Mouse (Mus musculus) stomach, postnatal 0 days (tissue): ENCODE data around the gene Sumo1. TPM values are rescaled to one million over a fixed set of nuclear protein-coding genes. Genes with fewer than 3 reads are reported as not detected.

Experiments
- ATAC-seq: fragments of 200-750 bp; cut with Nextera tagmentation; 2 replicates; pipeline ENCODE4 v1.8.0; 2017; ENCODE audit not compliant: low FRiP score, low TSS enrichment
- DNase-seq: peaks from one replicate; pipeline ENCODE4 v3.0.0-alpha.2; 2016; ENCODE audit warnings: low spot score
- H3K27ac ChIP-seq: fragments of 300-500 bp; sonication (generic); replicated peaks from 2 replicates; pipeline ENCODE4 v1.5.1; 2014; ENCODE audit warnings: mild to moderate bottlenecking, control low read depth
- H3K27me3 ChIP-seq: fragments of 300-500 bp; sonication (generic); 2 replicates; pipeline ENCODE4 v1.6.1; 2014; ENCODE audit warnings: low read length; ENCODE audit not compliant: control insufficient read depth, insufficient read depth
- H3K36me3 ChIP-seq: fragments of 300-500 bp; sonication (generic); 2 replicates; pipeline ENCODE4 v1.6.1; 2014; ENCODE audit warnings: low read length, mixed read lengths; ENCODE audit not compliant: control insufficient read depth, insufficient read depth
- H3K4me1 ChIP-seq: fragments of 300-500 bp; sonication (generic); replicated peaks from 2 replicates; pipeline ENCODE4 v1.6.1; 2014; ENCODE audit warnings: antibody characterized with exemption; ENCODE audit not compliant: control insufficient read depth, insufficient read depth
- H3K4me2 ChIP-seq: fragments of 300-500 bp; sonication (generic); replicated peaks from 2 replicates; pipeline ENCODE4 v1.6.1; 2014; ENCODE audit warnings: low read depth, mild to moderate bottlenecking, control low read depth, moderate library complexity
- H3K4me3 ChIP-seq: fragments of 300-500 bp; sonication (generic); 2 replicates; pipeline ENCODE4 v1.5.1; 2014; ENCODE audit warnings: low read depth, low read length, control low read depth
- H3K9ac ChIP-seq: fragments of 300-500 bp; sonication (generic); 2 replicates; pipeline ENCODE4 v1.6.1; 2014; ENCODE audit warnings: mild to moderate bottlenecking, low read length, control low read depth, mixed read lengths
- H3K9me3 ChIP-seq: fragments of 300-500 bp; sonication (generic); 2 replicates; pipeline ENCODE4 v1.6.1; 2016; ENCODE audit warnings: low read length; ENCODE audit not compliant: control insufficient read depth
- CTCF ChIP-seq: IDR thresholded peaks from 2 replicates; pipeline ENCODE4 v1.5.1; 2016; ENCODE audit warnings: antibody characterized with exemption, low read depth, mild to moderate bottlenecking, moderate library complexity
- EP300 ChIP-seq: optimal IDR thresholded peaks from 2 replicates; pipeline ENCODE3; 2016; ENCODE audit warnings: antibody characterized with exemption
- WGBS: fragments of 180-500 bp; shearing (Covaris S2); extraction: QIAGEN DNeasy Blood & Tissue Kit; methylation state at CpG from one replicate; pipeline ENCODE4 v1.1.7; 2014; 5-methylcytosine and 5-hydroxymethylcytosine counted together
- polyA plus RNA-seq: library from polyadenylated mRNA; unstranded; fragments of >200 nt; fragmentation: Nextera tagmentation; extraction: Ambion mirVana; gene quantifications from 2 replicates; pipeline ENCODE4 v1.2.1, GENCODE M21; 2015

The Sumo1 gene
- polyA plus RNA-seq, 1 experiment from 2014 or later: 224 TPM

- H3K4me3 ChIP-seq: no peak overlapping the region
- H3K9me3 ChIP-seq: no peaks in the 10 kb centered on the region
- ATAC-seq: no peak
- no peaks in the 10 kb centered on the region for H3K36me3 ChIP-seq
- H3K4me2 ChIP-seq: no peak overlapping the region
- no peaks in the 10 kb centered on the region for H3K27me3 ChIP-seq
- H3K27ac ChIP-seq: no peak overlapping the region
- no peaks in the 10 kb centered on the region for H3K4me1 ChIP-seq
- TF ChIP-seq EP300 (no peak), CTCF (no peak)
- DNase-seq: no peak
- H3K9ac ChIP-seq: no peak overlapping the region
- 84% methylated on average over 13 of the region's 13 CpGs for WGBS
Measured at GRCm38 (mm10) chr1:59606479-59606878, 64.2 kb downstream of the Sumo1 start.

DNA sequence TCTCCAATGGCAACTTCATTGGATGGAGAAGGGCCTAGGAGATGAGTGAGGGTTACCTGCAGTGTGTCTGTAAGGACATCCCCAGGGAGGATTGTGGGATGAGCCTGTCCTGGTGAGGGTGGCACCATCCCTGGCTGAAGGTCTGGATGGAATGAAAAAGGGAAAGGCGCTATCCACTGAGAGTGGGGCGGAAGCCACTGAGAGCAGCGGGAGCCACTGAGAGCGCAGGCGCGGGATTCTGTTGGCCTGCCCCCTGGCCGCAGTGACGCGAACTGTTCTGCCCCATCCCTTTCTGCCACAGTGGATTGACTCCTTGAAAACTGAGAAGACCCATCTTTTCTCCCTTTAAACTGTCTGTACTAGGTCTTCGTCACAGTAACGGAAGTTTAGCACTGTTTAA is 66.7 kb downstream of the Sumo1 start:
- no peaks in the 10 kb centered on the region for H3K9me3 ChIP-seq
- H3K4me2 ChIP-seq: no peak overlapping the region
- ATAC-seq (no peak), DNase-seq (peak; percentile 46)
- no peak overlapping the region for H3K4me3 ChIP-seq
- 23% methylated on average over 11 of the region's 11 CpGs for WGBS
- TF ChIP-seq CTCF (peak; percentile 68), EP300 (no peak)
- no peak overlapping the region for H3K27ac ChIP-seq
- no peaks in the 10 kb centered on the region for H3K36me3 ChIP-seq
- H3K27me3 ChIP-seq: no peaks in the 10 kb centered on the region
- no peak overlapping the region for H3K9ac ChIP-seq
- no peaks in the 10 kb centered on the region for H3K4me1 ChIP-seq

- TF ChIP-seq CTCF (no peak), EP300 (no peak)
- H3K9ac ChIP-seq: no peak overlapping the region
- no peak for DNase-seq
- no peak overlapping the region for H3K27ac ChIP-seq
- H3K4me2 ChIP-seq: no peak overlapping the region
- H3K4me1 ChIP-seq: no peaks in the 10 kb centered on the region
- 83% methylated on average over 2 of the region's 2 CpGs for WGBS
- H3K36me3 ChIP-seq: no peaks in the 10 kb centered on the region
- ATAC-seq: no peak
- no peaks in the 10 kb centered on the region for H3K27me3 ChIP-seq
- no peak overlapping the region for H3K4me3 ChIP-seq
- no peaks in the 10 kb centered on the region for H3K9me3 ChIP-seq
Measured at GRCm38 (mm10) chr1:59603417-59603712, 67.3 kb downstream of the Sumo1 start.

GRCm38 (mm10) chr1:59602531-59603416 is 67.9 kb downstream of the Sumo1 start:
- DNase-seq (no peak), ATAC-seq (no peak)
- Histone ChIP-seq H3K9me3 (no peaks in the 10 kb centered on the region), H3K36me3 (no peaks in the 10 kb centered on the region), H3K4me3 (no peak overlapping the region), H3K27me3 (no peaks in the 10 kb centered on the region), H3K9ac (no peak overlapping the region), H3K4me2 (no peak overlapping the region), H3K4me1 (no peaks in the 10 kb centered on the region), H3K27ac (no peak overlapping the region)
- TF ChIP-seq CTCF (no peak), EP300 (no peak)
- WGBS: 28% methylated on average over 11 of the region's 11 CpGs

DNA sequence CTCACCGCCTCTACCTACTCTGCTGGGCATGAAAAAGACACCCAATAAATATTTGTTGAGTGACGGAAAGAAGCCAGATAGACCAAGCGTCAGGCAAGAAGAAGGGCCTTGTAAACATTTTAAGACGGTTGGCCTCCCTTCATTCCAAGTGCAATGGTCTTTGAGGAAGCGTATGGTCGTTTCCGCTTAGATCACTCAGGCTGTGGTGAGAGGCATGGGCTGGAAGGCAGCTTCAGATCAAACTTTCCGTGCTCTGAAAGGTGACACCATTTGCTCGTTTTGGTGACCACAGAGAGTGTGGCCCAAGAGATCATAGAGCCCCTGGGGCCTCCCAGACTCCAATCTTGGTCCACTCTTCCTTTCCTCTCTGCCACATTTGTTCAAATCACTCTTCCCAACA is 75.0 kb downstream of the Sumo1 start:
- H3K9ac ChIP-seq: no peak overlapping the region
- DNase-seq: no peak
- TF ChIP-seq CTCF (no peak), EP300 (no peak)
- H3K9me3 ChIP-seq: no peaks in the 10 kb centered on the region
- H3K27ac ChIP-seq: no peak overlapping the region
- no peak for ATAC-seq
- no peaks in the 10 kb centered on the region for H3K4me1 ChIP-seq
- no peak overlapping the region for H3K4me3 ChIP-seq
- H3K36me3 ChIP-seq: no peaks in the 10 kb centered on the region
- WGBS: 70% methylated on average over 9 of the region's 9 CpGs
- no peaks in the 10 kb centered on the region for H3K27me3 ChIP-seq
- H3K4me2 ChIP-seq: no peak overlapping the region

GRCm38 (mm10) chr1:59594586-59595266 is 75.9 kb downstream of the Sumo1 start:
- no peaks in the 10 kb centered on the region for H3K36me3 ChIP-seq
- H3K4me2 ChIP-seq: no peak overlapping the region
- no peak for DNase-seq
- no peak for TF ChIP-seq EP300
- no peak for TF ChIP-seq CTCF
- no peaks in the 10 kb centered on the region for H3K4me1 ChIP-seq
- no peak overlapping the region for H3K4me3 ChIP-seq
- H3K9ac ChIP-seq: no peak overlapping the region
- H3K9me3 ChIP-seq: no peaks in the 10 kb centered on the region
- no peak overlapping the region for H3K27ac ChIP-seq
- no peaks in the 10 kb centered on the region for H3K27me3 ChIP-seq
- 75% methylated on average over 11 of the region's 11 CpGs for WGBS
- ATAC-seq: no peak
